Mouse (Mus musculus) CD4-positive, CD25-positive, alpha-beta regulatory T cell (primary cell): ENCODE data around the gene Ltv1. TPM values are rescaled to one million over a fixed set of nuclear protein-coding genes. Genes with fewer than 3 reads are reported as not detected.

Source experiments
- polyA plus RNA-seq: library from polyadenylated mRNA; unstranded; fragments of 100-300 nt; shearing (Covaris generic); gene quantifications from one replicate; pipeline ENCODE4 v1.2.1, GENCODE M21; 2017

Ltv1 gene
- 58.2 TPM for polyA plus RNA-seq

DNA sequence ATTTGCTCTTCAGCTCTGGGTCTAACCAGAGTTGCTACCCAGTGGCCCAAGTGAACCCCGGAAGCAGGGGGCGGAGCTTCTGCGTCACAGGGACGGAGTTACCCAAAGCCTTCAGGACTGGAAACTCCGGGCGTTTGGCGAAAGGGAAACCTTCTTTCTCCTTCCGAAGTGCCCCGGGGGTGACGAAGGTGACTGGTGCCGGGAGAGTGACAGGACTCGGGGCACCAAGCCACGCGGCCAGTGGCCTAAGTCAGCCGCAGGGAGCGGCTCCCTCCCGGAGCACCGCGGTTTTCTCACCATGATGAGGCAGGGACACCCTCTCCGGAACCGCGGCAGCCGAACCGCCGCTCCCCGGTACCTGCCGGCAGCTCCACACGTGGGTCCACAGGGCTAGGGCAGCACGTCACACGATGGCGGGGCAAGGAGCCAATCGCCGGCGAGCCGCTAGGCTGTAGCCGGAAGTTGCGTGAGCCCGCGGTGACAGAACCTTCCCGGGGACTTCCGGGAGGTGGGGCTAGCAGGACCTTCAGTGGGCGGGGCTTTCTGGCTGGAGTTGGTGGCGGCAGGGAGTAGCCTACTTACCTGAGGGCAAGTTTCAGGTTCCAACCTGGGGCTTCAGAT is at the start of gene Ltv1:
Gene Ltv1 (minus strand): TSS at position 438 of the 621 bp plus-strand sequence.

DNA sequence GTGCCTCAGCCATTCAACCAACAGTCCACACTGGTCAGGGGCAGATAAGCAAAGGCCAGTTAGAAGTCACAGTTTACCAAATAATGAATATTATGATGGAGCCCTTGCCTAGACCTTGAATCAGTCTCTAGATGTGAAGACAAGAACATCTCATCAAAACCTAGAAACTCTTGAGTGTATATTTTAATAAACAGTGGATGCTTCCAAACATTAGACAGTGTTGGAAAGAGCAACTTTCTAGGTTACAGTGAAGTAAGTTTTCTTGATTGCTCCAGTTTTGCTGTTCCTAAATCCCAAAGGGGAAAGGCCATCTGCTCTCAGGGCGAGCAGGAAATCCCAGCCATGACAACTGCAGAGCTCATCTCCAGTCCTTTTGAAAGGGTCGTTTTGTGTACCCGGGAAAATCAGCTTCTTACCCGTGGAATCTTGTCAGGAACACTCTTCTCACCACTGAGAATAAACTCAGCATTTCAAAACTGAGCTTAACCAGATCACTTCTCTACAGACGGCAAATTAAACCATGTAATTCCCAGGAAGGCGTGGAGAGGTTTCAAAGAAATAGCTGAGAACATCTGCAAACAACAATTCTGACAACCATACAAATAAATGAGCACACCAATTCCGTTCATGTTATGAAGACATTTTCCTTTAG is 14.9 kb downstream of the Ltv1 start, which contains the start of gene Zc2hc1b:
Gene Zc2hc1b (minus strand): TSS at position 51 of the 652 bp plus-strand sequence.

Other genes starting within 250 kb of the Ltv1 start
- gene Stx11, start 228.9 kb downstream of the Ltv1 start, polyA plus RNA-seq = 28.3 TPM
- 30.2 TPM for gene Sf3b5, start 187.8 kb downstream of the Ltv1 start, polyA plus RNA-seq
- 9.9 TPM for gene Plagl1, start 132.7 kb downstream of the Ltv1 start, polyA plus RNA-seq
- gene Zc2hc1b, start 15.1 kb downstream of the Ltv1 start, polyA plus RNA-seq = not detected